Mouse (Mus musculus): Measurements from ENCODE around the gene Pnma1. TPM values are rescaled to one million over a fixed set of nuclear protein-coding genes. Genes with fewer than 3 reads are reported as not detected.
A peak's percentile ranks its signal among the peaks of the same experiment; 100 is the strongest.

Gene Pnma1
- total RNA-seq, 2 experiments from 2014 or later: 0.11 TPM; not detected in 1

- peak; percentile 46 for DNase-seq (ENCODE audit: low spot score)
Measured at GRCm38 (mm10) chr12:84155523-84155871, 7.2 kb upstream of the Pnma1 start.

GRCm38 (mm10) chr12:84154786-84155522 is 6.7 kb upstream of the Pnma1 start:
- DNase-seq (ENCODE audit: low spot score): peak; percentile 91

- no peak for DNase-seq (ENCODE audit: low spot score)
Measured at GRCm38 (mm10) chr12:84153414-84153813, 5.1 kb upstream of the Pnma1 start.

- no peak for DNase-seq (ENCODE audit: low spot score)
Measured at GRCm38 (mm10) chr12:84152352-84153190, 4.3 kb upstream of the Pnma1 start.

- no peak for DNase-seq (ENCODE audit: low spot score)
Measured at GRCm38 (mm10) chr12:84151911-84152310, 3.6 kb upstream of the Pnma1 start.

- no peak for DNase-seq (ENCODE audit: low spot score)
Measured at GRCm38 (mm10) chr12:84150976-84151375, 2.7 kb upstream of the Pnma1 start.

GRCm38 (mm10) chr12:84149971-84150370 is 1.7 kb upstream of the Pnma1 start:
- DNase-seq (ENCODE audit: low spot score): no peak

GRCm38 (mm10) chr12:84148622-84149012 is 328 bp upstream of the Pnma1 start:
- no peak for DNase-seq (ENCODE audit: low spot score)

GRCm38 (mm10) chr12:84142281-84143050 is 5.8 kb downstream of the Pnma1 start:
- DNase-seq (ENCODE audit: low spot score): no peak

GRCm38 (mm10) chr12:84141271-84141670 is 7.0 kb downstream of the Pnma1 start:
- DNase-seq (ENCODE audit: low spot score): no peak

GRCm38 (mm10) chr12:84140135-84140534 is 8.2 kb downstream of the Pnma1 start:
- DNase-seq (ENCODE audit: low spot score): no peak

GRCm38 (mm10) chr12:84137131-84137530 is 11.2 kb downstream of the Pnma1 start:
- DNase-seq (ENCODE audit: low spot score): no peak

- no peak for DNase-seq (ENCODE audit: low spot score)
Measured at GRCm38 (mm10) chr12:84132265-84132664, 16.0 kb downstream of the Pnma1 start.

- no peak for DNase-seq (ENCODE audit: low spot score)
Measured at GRCm38 (mm10) chr12:84129931-84130330, 18.4 kb downstream of the Pnma1 start.

GRCm38 (mm10) chr12:84128576-84128975 is 19.7 kb downstream of the Pnma1 start:
- DNase-seq (ENCODE audit: low spot score): no peak

- DNase-seq (ENCODE audit: low spot score): no peak
Measured at GRCm38 (mm10) chr12:84126899-84127298, 21.4 kb downstream of the Pnma1 start.

GRCm38 (mm10) chr12:84125892-84126291 is 22.4 kb downstream of the Pnma1 start:
- DNase-seq (ENCODE audit: low spot score): no peak

- no peak for DNase-seq (ENCODE audit: low spot score)
Measured at GRCm38 (mm10) chr12:84119584-84119983, 28.7 kb downstream of the Pnma1 start.

GRCm38 (mm10) chr12:84114153-84114994 is 33.9 kb downstream of the Pnma1 start, which contains the start of gene Dnal1:
Gene Dnal1 (plus strand): TSS chr12:84114366.
- peak; percentile 89 for DNase-seq (ENCODE audit: low spot score)

- no peak for DNase-seq (ENCODE audit: low spot score)
Measured at GRCm38 (mm10) chr12:84113676-84114075, 34.6 kb downstream of the Pnma1 start.

GRCm38 (mm10) chr12:84110814-84111213 is 37.5 kb downstream of the Pnma1 start:
- no peak for DNase-seq (ENCODE audit: low spot score)
